Mouse (Mus musculus) B cell, adult 67 days (primary cell): ENCODE data around the gene Fcgr4. TPM values are rescaled to one million over a fixed set of nuclear protein-coding genes. Genes with fewer than 3 reads are reported as not detected.

Experiments used
- total RNA-seq, 2 experiments: library from RNA; stranded (reverse); gene quantifications; 4 replicates each; pipeline ENCODE4 v1.2.4; 2023

Fcgr4 gene
- 1 to 10 TPM in 1 of 2 experiments, not detected in 1; 1.2 TPM for total RNA-seq

DNA sequence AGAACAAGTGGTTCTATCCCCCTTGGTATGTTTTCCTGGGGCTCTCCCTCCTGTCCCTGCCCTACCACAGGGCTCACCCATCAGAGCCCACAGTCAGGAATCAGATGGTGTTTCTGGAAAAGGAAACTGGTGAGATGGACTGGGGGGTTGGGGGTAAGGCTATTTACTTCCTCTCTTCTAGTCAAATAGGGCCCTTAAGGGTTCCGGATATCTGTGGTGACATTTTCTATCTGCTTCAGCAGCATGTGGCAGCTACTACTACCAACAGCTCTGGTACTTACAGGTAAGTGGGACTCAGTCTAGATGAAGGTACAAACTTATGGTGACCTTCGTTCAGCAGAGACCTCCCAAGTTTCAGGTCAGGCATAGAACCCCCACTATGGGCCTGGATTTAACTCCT lies at the start of gene Fcgr4:
Gene Fcgr4 (plus strand): TSS at position 184 of the 400 bp plus-strand sequence.

GRCm38 (mm10) chr1:170976447-170976846 lies 42.3 kb upstream of the Fcgr4 start, which contains the start of gene Fcgr2b:
TSS of gene Fcgr2b (minus strand) at chr1:170976547.

DNA sequence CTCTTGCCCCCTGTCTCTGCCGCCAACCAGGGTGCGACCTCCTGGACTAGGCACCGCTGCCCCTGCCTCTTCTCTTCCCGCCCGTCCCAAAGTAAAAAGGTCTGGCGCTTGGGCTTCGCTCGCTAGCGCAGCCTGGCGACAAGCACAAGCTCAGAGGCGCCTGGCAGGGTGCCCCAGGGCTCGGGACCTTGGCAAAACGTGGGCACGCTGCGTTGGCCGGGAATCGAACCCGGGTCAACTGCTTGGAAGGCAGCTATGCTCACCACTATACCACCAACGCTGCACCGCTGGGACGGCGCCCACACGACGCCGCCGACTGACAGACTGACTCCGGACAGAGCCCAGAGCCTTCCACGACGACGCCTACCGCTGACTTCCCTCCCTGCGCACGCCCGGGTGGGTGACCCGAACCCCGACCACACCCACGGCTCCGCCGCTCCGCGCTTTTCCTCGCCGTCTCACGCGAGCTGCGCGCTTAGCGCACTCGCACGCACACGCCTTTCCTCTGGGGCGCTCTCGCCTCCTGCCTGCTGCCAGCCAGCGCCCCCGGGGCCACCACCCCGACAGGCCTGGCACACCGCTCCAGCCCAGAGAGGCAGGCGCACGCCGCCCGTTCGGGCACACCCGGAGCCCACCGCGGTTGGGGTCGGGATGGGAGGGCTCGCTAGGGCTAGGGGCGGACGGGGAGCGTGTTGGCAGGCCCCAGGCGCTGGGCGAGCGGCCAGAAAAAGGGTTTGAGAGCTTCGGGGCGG lies 45.9 kb downstream of the Fcgr4 start, which contains the start of gene Fcgr3:
Gene Fcgr3 (minus strand): TSS at position 445 of the 752 bp plus-strand sequence.

Other genes with a start within 250 kb of the Fcgr4 start
- gene Atf6, start 151.1 kb upstream of the Fcgr4 start, total RNA-seq = 10 to 100 TPM; 49.9 to 50.8 TPM
- gene Gm26620, start 133.9 kb upstream of the Fcgr4 start, total RNA-seq = under 1 TPM; 0.93 to 0.98 TPM
- 10 to 100 TPM in 1 of 2 experiments, 1 to 10 TPM in 1; 9.4 to 19.2 TPM for gene Dusp12, start 133.4 kb upstream of the Fcgr4 start, total RNA-seq
- 1 to 10 TPM; 1.1 to 1.6 TPM for gene Fcrlb, start 106.0 kb upstream of the Fcgr4 start, total RNA-seq
- gene Fcrla, start 91.3 kb upstream of the Fcgr4 start, total RNA-seq = 100 to 1,000 TPM; 399 to 457 TPM
- gene Fcgr2b, start 42.4 kb upstream of the Fcgr4 start, total RNA-seq = 100 to 1,000 TPM; 229 to 275 TPM
- gene Fcgr3, start 46.0 kb downstream of the Fcgr4 start, total RNA-seq = 1 to 10 TPM in 1 of 2 experiments, under 1 TPM in 1; 0.44 to 3.6 TPM
- 1 to 10 TPM in 1 of 2 experiments, under 1 TPM in 1; 0.75 to 1.0 TPM for gene Cfap126, start 95.0 kb downstream of the Fcgr4 start, total RNA-seq
- 100 to 1,000 TPM in 1 of 2 experiments, 10 to 100 TPM in 1; 81.8 to 104 TPM for gene Sdhc, start 131.7 kb downstream of the Fcgr4 start, total RNA-seq
- not detected for gene Mpz, start 131.8 kb downstream of the Fcgr4 start, total RNA-seq
- not detected for gene Pcp4l1, start 177.3 kb downstream of the Fcgr4 start, total RNA-seq
- not detected for gene Nr1i3, start 195.1 kb downstream of the Fcgr4 start, total RNA-seq
- gene Tomm40l, start 203.6 kb downstream of the Fcgr4 start, total RNA-seq = 10 to 100 TPM; 21.2 to 22.8 TPM
- not detected for gene Apoa2, start 206.1 kb downstream of the Fcgr4 start, total RNA-seq
- gene Fcer1g, start 215.4 kb downstream of the Fcgr4 start, total RNA-seq = 1 to 10 TPM; 1.5 to 6.4 TPM
- gene Adamts4, start 231.5 kb downstream of the Fcgr4 start, total RNA-seq = not detected
- gene Ndufs2, start 232.5 kb downstream of the Fcgr4 start, total RNA-seq = 100 to 1,000 TPM; 131 to 140 TPM